Mouse (Mus musculus) spleen, postnatal 4 days (tissue): Measurements from ENCODE around the gene Kti12.
A peak's percentile ranks its signal among the peaks of the same experiment; 100 is the strongest.

Experiments
- DNase-seq, 2 experiments: peaks; one replicate each; pipeline ENCODE4 v3.0.0; 2022; ENCODE audit warnings: low spot score in 2 of 2

The Kti12 gene

DNA sequence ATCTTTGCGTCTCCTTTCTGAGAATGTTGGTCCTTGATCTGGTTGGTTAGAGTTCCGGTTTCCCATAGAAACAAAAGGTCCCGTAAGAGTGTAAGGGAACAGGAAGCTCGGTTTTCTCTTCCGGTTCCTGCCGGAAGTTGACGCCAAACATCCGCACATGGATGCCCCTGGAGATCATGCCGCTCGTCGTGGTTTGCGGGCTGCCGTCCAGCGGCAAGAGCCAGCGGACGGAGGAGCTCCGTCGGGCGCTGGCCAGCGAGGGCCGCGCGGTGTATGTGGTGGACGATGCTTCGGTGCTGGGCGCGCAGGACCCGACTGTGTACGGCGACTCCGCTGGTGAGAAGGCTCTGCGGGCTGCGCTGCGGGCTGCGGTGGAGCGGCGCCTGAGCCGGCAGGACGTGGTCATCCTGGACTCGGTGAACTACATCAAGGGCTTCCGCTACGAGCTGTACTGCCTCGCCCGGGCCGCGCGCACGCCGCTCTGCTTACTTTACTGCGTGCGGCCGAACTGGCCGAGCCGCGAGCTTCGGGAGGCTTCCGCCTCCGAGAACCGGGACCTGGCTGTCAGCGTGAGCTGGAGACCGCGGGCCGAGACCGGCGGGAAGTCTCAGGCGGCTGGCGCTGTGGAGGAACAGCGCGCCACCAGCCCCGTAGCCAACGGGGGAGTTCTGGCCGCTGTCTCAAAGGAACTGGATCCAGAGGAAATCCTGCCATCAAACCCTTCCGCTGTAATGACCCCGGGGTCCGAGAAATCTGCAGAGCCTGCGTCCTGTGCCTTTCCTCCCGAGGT is at the start of gene Kti12:
Kti12 (plus strand) TSS at position 71 of the 790 bp plus-strand sequence.
- peak; percentile 68 to 82 for DNase-seq

DNA sequence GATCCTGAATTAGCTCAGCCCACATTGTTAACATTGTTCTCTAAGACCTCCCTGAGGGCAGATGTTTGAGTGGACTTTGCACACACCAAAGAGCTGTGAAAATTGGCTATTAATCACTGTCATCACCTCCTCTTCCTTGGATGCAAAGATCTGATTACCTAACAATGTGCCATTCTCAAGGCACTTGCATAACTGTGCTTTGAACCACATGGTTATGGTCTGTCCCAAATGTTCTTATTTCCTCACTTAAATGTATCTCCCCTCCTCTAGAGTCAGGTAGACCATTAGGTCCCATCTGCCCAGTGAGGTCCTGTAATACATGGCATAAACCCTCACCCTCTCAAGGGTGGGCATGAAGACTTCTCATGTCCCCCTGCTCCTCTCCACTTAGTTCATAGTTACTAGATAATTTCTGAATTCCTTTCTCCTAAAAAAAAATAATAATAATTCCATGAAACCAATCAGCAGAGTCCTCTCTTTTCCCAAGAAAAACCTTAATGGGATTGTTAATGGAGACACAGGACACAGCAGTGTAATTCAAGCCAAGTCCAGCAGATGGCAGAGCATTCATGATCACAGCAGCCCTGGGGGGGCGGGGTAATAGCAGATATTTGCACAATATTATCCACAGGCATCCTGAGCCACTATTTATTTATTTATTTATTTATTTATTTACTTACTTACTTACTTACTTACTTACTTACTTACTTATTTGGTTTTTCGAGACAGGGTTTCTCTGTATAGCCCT is 49.3 kb upstream of the Kti12 start:
- DNase-seq = peak; percentile 47 to 73

DNA sequence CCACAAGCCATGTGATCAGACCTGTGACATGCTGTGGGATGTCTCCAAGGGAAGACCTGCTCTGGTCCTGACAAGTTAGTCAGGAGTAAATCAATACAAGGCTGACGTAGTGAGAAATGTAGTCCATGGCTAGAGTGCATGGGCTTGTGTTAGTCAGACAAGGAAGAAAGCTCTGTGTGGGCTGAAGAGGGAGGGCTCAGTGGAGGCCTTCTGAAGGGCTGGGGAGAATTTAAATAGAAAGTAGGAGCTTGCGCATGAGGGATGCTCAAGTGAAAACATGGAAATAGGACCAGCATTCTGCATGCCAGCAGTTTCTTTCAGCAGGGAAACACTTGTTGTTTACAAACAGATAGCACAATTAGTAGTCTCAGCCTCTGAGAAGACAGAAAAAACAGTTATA is 44.0 kb upstream of the Kti12 start:
- DNase-seq = no peak

DNA sequence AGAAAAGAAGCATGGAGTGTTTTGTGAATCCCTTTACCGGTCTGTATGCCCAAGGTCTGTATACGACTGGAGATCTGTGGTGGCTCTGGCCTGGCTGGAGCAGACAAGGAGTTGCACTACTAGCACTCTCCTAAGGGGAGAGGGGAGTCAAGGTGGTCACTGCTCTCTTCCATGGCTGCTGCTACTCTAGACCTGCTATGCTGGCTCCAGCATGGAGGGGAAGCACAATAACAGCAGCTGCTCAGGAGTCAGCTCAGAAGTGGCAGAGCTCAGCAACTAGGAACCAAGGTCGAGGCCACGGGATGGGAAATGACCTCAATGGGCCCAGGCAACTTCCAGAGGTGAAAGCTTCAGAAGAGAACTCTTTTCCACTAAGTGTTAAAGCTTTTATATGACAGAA is 36.4 kb upstream of the Kti12 start:
- DNase-seq = no peak

DNA sequence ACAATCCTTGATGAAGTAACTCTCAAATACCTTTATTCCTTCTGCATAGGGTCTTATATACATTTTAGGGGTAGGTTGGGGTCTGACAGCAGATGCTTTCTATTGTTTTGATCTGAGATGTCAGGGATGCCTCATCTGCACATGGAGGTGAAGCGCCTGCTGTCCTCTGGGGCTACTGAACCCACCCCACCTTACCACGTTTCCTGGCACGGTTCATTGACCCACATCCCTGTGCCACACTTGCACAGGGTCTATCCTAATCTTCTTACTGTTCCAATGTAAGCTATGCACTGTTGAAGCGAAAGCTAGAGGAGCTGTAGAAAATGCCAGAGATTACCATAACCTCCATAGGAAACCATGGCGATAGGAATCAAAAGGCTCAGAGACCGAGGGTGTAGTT is 36.0 kb upstream of the Kti12 start:
- DNase-seq = no peak

DNA sequence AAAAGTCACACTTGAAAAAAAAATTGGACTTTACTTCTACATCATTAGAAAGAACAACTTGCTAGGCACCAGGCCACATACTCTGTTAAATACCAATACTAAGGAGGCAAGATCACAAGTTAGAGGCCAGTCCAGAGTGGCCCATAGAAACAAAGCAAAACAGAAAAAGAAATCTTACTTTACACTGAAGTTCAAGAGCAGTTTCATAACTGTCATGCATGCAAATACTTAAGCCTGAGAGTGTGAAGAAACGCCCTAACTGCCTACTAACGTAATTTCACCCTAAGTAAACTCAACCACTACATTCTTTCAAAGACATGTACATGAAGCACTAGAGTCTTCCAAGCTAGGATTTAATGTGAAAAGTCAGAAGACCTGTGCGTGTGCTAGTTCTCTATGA is 21.9 kb upstream of the Kti12 start:
- DNase-seq = no peak

DNA sequence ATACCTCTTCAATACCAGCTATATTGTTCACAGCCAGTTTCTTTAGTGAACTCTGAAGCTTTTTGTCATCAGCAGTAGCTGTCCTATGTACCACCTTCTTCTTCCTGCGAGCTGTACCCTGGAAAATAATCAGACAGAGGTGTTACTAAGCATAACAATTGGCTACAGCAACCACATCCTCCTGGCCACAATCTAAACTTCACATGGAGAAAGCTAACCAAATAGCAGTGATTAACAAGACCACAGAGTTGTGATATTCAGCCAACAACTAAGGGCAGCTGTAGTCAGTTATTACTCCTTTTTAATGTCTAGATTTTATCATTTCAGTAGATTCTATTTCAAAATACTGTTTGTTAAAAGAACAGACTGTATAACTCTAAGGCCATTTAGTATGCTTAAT is 21.5 kb upstream of the Kti12 start:
- no peak for DNase-seq

DNA sequence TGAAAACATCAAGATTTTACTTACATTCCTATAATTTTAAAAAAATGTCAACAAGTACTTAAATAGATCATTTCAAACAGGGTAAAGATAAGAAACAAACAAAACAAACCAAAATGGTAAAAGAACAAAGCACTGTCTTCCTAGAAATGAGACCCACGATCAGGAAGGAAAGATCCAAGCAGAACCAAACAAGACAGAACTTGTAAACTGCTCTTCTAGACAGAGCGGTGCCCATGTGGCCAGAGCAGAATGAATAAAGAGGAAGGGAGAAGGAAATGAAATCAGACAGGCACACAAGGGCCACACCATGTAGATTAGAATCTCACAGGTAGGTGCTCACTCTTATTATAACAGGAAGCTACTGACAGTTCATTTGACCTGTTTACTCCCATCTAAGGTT is 20.9 kb upstream of the Kti12 start:
- DNase-seq = no peak

DNA sequence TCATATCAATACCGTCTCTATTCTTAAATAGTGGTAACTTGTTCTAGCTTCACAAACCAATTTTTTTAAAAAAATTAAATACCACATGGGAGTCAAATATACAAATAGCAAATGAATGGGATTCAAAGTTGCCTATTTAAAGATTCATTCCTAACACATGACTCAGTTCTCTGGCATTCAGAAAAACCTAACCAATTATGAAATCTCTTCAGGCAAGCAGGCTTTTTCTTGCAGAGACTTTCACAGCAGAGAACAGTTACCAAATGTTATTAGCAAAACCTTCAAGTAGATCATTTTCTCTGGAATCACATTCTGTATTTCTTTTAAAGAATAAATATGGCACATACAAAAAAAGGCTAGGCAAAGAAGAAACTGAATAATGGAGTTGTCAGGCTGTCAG is 16.9 kb upstream of the Kti12 start:
- no peak for DNase-seq

DNA sequence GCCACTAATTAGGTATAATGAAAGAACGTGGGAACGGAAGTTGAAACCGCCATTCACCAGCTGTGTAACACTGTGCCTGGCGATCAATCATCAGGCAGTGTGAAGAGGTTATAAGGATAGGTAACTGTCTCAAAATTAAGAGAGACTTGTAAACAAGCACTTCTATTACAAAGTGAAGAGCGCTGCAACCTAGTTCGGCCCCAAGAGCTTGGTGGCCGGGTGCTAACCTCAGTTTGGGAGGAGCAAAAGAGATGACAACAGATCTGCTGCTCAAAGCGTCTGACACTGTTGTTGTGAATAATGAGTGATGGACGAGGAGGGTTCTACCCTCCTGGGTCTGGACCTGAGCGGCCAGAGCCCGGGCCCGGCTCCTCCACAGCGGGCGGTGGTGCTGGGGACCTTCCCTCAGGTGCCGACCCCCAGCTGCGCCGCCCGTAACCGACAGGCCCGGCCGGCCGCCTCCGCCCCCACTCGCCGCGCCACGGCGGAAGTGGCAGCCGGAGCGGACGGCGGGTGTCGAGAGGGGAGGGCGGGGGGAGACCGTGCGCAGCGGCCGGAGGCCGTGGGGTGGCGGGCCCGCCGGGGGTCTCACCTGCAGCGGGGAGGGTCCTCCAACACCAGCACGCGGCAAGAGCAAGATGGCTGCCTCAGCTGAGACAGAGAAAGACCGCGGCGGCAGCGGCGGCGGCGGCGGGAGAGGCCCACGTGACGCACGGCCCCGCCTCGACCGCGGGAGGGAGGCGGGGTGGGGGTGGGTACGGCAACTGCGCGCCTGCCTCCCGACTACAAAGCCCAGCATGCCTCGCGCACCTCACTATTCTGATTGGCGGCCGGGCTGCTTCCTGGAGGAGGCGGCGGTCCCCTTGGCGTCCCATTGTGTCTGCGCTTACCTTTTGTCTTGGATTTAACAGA is 14.4 kb upstream of the Kti12 start, which contains the start of gene Btf3l4:
Btf3l4 (minus strand) TSS at position 699 of the 912 bp plus-strand sequence.
- peak; percentile 88 to 93 for DNase-seq

DNA sequence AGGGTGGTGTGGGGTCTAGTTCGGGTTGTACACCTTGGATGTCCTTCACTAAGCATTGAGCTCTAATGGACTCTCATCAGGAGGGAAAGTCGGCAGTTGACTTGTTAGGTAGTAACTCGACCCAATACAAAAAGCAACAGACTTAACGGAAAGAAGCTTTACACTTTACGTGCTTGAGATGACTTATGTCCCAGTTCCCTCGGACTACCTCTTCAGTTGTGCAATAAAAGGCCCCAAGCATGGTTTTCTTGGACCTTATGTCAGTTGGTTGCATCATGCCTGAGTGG is 13.8 kb upstream of the Kti12 start:
- DNase-seq = no peak

DNA sequence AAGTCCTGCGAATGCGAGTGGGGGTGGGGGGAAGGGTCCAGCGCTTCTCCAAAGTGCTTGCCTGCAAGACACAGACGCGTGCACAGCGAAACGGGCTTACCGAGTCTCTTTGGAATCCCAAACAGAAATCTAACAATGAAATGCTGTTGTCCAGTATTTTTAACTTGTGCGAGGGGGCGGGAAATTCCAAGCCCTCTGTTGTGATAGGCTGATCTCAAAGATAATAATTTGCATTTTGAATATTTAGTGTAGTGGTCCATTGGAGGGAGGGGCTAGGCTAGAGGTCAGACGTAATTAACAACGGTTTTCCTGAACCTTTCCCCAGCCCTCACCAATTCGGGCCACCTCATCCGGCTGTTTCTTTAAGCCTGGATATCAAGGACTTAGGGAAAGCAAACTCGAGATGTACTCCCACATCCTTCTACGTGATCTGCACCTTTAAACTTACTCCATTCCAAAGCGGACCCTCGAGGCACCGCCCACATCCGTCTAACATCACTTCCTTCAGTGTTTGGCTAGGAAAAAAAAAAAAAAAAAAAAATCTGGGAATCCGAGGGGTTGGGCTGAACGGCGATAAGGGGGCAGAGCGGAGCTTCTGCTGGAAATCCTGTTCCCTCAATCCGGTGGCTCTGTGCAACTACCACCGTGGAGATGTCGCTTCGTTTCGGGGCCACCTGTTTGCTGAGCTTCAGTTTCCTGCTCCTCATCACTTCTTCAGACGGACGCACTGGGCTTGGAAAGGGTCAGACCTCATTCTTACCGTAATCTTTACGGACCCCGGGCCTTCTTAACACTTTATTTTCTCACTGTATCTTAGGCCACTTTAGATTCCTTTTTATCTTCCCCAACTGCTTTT is 13.2 kb upstream of the Kti12 start, which contains the start of gene Txndc12:
Txndc12 (plus strand) TSS at position 487 of the 856 bp plus-strand sequence.
- peak; percentile 62 to 77 for DNase-seq

DNA sequence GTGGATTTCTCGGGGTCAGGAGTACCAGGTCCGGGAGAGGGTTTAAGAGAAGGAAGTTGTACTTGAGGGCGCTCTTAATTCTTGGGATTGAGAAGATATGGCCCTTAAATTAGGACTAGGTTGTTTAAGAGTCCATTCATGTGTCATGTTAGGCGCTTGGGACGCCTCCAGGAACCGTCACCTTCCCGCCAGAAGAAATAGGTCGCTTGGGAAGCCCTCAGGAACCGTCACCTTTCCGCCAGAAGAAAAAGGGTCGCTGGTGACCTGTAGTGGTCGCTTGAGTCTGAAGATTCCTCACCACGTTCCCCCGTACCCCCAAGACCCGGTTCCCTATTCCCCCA is 12.6 kb upstream of the Kti12 start:
- DNase-seq = no peak

DNA sequence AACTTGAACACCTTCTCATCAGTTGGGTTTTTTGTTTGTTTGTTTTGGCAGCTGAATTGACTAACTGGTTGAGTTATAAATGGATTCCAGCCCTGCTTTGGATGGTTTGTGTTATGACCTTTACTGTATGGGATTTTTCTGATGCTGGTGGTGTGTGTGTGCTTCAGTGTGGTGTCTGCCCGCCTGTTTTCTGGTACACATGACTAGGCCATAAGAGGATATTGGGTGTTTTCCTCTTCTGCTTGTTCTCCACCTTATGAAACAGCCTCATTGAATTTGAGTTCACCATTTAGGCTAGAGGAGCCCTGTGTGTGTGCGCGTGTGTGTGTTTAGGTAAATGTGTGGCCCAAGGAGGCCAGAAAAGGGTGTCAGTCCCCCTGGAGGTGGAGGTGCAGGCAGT is 12.1 kb upstream of the Kti12 start:
- DNase-seq = no peak

DNA sequence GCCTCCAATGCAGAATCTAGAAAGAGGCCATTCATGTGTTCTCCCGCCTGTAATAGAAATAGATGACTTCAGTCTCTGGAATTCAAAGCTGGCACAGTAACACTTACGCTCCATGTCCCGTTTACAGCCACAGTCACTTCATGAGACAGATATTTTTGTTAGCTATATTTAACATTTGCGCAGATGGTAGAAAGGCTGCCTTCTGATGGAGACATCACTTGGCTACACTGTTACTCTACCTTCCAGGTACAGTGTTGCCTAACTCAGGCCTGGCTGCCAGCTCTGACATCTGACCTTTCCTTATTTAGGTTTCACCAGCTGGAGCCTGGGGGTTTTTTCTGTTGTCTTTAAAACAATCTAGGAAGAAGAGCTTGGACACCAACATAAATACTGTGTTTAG is 9.6 kb upstream of the Kti12 start:
- DNase-seq = no peak

DNA sequence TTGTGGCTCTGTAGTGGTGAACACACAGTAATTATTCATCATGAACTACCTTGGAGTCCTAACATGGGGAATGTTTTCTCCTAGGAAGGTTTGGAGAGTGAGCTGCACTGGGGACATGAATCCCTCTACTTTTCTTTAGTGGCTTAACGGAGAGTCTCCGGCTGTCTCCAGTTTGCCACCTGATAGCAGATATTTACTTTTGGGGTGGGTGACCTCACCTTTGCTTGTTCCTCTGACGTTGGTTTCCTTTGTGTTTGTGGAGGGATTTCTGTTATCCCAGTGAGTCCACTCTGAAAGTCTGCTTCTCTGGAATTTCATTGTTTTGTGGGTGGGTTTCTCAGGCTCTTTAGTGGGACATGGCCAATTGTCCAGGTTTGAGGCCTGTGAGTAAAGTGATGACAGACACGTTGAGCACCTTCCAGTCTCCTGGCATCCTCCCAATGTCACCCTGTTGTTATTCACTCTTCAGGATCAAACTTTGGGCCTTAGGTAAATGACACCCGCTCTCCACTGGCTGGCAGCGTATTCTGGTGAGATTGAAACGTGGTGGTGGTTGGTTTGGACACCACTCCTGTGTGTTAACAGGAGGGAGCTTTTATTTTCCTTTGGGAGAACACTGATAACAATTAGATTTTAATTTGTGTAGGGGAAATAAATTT is 5.5 kb upstream of the Kti12 start:
- no peak for DNase-seq

DNA sequence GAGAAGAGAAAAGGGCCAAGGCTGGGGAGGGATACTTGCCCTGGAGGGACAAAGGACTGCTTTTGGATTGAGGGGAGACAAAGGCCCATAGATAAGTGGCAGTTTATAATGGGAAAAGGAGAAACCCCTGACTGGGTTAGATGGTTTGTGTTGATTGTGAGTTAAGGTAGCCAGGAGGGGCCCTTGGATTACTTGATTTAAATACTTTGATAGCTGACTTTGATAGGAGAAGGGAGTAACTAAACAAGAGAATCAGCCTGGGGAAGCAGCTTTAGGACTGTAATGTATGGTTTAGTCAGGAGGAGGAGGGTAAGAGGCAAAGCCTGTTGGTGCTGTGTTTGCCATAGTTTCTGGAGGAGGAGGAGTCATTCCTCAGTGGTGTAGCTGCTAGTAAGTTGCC is 4.2 kb upstream of the Kti12 start:
- no peak for DNase-seq

DNA sequence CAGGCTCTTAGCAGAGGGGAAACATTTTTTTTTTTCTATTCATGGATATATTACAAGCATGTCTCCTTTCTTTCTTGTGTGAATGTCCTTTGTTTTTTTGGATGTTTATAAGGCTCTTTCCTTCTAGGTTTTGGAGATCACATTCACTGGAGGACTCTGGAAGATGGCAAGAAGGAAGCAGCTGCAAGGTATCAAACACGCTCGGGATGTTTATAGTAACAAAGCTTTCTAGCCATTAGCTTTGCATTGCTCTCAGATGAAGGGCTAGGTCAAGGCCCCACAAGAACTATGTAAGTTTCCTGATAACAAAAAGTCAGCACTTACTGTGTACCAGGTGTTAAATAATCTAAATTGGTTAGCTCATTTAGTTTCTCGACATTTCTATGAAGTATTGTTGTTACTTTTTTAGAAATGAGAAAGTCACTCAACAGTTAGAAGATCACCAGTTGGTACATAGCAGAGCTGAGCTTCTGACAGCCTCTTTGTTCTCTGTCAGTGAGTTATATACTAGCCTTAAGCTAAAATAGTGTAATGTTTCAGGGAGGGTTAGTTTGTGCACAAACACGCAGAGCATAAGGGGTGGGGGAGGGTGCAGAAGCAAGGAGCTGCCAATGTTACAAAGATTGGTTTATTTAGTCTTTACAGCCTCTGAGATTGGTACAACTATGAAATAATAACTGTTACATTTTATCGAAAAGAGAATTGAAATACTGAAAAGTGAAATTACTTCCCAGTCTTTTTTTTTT is 1.6 kb upstream of the Kti12 start:
- DNase-seq = no peak

DNA sequence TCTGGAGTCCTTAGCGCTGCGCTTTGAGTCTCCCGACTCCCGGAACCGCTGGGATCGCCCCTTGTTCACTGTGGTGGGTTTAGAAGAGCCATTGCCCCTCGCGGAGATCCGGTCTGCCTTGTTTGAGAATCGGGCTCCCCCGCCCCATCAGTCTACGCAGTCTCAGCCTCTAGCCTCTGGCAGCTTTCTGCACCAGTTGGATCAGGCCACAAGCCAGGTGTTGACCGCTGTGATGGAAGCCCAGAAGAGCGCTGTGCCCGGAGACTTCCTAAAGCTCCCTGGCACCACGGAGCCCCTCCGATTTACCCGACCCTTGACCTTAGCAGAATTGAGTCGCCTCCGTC is 892 bp downstream of the Kti12 start, which contains the start of gene A730015C16Rik:
A730015C16Rik (minus strand) TSS at position 115 of the 344 bp plus-strand sequence.
- no peak for DNase-seq

DNA sequence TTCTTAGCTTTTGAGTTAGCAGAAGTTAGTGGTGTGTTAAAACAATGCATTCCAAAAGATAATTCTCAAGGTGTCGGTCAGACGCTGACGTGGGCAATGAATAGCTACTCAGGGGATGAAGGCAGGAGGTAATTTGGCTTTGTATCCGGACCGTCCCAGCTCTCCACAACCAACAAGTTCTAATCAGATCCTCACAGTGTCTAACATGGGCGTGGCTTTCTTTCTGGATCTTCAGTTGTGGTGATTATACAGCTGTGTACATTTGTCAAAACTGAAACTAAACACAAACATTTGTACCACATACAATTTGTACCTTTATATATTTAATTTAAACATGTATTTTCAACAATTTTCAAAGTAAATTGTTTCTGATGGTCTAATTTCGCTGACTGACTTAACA is 19.2 kb downstream of the Kti12 start:
- peak in 1 of 2 experiments; percentile 15 for DNase-seq
